Mouse (Mus musculus) kidney, adult 10 weeks (tissue): ENCODE results near the gene Ndufv1. TPM values are rescaled to one million over a fixed set of nuclear protein-coding genes. Genes with fewer than 3 reads are reported as not detected.

ENCODE experiments used
- polyA plus RNA-seq: library from polyadenylated mRNA; stranded (reverse); fragments of 350-450 nt; fragmentation: Illumina TruSeq; extraction: RNeasy Lipid Tissue Mini Kit (QIAGEN cat#74804); gene quantifications from one replicate; pipeline ENCODE4 v1.2.3, GENCODE M21; 2014; ENCODE audit warnings: low read depth, low replicate concordance

The Ndufv1 gene
- 9.9 TPM for polyA plus RNA-seq

DNA sequence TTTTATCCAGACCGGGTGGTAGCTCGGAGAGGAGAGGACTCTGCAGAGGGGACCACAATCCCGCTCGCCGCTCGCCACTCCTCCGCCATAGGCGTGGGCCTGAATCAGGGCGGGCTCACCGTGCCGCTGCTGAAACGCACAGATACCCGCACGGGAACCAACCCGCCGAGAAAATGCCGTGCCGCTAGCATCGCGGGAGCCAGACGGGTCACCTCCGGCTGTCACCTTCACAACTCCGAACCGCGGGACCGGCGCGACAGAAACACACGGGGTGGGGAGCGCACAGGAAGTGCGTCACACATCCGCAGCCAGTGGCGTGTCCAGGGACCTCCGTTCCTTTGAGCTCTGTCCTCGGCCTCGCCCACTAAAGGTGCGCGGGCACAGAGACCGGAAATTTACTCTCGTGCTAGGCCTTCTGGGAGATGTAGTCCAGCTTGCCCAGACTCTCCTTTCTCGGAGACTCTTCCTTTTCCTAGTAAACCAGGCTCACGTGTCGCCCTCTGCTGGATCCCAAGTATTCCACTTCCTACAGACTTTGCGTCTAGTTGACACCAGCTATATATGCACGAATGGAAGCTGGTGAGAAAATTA is at the start of gene Ndufv1:
Ndufv1 (minus strand) TSS at position 375 of the 591 bp plus-strand sequence.

DNA sequence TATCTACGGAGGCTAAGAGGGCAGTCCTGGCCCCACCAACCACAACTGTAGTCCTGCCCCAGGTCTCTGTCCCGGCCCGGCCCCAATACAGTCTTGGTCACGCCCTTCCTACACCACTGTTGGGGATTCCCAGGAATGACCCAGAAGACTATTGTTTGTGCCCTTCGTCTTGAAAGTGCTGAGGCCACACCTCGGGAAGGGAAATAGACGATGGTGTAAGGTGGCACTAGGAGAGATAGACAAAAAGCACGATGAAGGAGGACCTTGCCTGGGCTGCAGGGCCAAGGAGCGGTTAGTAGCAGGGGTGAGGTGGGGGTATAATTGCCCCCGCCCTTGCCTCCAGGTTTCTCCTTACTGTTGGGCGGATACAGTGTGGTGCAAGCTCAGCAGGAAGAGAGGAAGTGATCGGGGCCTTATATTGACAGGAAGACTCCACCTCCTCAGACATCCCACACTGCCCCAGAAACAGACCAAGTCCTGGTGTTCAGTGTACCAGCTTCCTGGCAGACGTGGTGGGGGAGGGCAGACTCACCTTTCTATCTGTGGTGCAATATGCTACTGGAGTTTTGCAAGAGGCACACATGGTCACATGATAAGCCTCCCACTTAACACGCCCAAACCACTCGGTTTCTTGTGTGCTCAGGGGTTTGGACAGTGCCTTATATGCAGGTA is 46.6 kb upstream of the Ndufv1 start, which contains the start of gene Gstp3:
Gstp3 (minus strand) TSS at position 501 of the 672 bp plus-strand sequence.

DNA sequence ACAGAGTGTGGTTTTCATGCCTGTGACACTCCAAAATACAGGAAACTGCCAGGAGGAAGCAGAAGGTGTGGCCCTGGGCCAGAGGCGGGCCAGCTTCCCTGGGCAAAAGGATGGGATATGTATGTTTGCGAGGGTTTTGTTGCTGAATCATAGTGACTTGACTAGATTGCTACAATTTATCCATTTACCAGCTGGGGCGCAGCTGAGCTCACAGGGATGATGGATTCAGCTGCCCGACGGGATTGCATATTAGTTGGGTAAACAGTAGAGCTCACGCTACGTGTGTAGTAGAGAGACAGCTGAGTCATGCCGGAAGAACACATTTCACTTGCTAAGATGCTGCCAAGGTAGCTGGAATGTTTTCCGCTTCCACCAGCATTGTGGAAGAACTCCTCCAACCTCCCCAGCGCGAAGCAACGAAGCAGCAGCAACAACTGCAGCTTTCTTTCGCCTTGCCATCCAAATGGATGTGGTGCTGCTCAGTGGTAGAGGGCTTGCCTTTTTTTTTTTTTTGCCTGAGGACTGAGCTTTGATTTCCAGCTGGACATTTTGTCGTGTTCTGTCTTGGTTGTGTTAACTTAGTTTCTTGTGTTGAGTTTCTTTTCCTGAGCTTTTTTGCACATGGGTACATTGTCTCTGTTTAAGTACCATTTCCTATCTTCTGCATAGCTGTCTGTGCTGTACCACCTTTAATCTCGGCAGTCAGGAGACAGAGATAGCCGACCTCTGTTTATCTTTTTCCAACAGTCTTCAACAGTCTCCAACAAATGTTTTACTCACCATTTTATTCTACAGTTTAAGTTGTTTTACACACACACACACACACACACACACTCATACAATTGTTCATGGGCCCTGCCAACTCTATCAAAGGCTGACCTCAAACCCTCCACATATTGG is 33.6 kb upstream of the Ndufv1 start, which contains the start of gene Gstp2:
Gstp2 (minus strand) TSS at position 58 of the 900 bp plus-strand sequence.

DNA sequence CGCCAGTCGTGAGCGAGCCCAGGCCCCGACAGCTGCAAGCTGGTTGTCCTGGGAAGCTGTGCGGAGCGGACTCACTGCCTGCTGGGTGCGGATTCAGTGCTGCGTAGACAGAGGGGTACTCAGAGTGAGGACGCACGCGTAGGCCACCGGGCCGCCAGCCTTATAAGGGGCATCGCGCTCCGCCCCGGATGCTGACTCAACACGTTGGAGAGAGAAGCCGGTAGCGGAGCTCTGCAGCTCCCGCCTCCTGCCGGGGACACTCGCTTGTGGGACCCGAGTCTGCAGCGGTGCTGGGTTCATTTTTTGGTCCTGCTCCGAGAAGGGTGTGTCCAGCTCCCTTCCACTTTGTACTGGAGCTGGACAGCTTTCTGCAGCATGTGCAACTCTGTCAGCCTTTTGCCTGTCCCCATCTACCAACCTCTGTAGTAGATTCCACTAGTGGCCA is 25.2 kb upstream of the Ndufv1 start, which contains the start of gene Gstp1:
Gstp1 (minus strand) TSS at position 198 of the 445 bp plus-strand sequence.

DNA sequence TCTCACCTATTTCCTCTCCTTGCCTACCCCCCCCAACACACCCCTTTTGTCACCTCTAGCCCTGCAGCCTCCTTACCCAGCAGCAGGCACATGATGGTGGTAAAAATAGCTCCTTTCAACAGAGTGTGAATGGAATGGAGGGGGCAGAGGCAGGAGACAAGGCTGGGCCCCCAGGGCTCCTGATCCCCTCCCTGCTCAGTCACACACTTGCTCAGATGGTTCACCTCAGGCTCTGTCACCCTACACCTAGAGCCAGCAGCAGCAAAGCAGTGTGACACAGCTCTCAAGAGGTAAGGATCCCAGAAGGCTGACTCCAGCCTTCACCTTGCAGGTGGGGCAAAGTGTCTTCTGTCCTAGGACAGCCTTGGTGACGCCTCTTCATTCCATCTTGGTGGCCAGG is 9.5 kb downstream of the Ndufv1 start, which contains the start of gene Doc2g:
Doc2g (plus strand) TSS at position 202 of the 400 bp plus-strand sequence.

DNA sequence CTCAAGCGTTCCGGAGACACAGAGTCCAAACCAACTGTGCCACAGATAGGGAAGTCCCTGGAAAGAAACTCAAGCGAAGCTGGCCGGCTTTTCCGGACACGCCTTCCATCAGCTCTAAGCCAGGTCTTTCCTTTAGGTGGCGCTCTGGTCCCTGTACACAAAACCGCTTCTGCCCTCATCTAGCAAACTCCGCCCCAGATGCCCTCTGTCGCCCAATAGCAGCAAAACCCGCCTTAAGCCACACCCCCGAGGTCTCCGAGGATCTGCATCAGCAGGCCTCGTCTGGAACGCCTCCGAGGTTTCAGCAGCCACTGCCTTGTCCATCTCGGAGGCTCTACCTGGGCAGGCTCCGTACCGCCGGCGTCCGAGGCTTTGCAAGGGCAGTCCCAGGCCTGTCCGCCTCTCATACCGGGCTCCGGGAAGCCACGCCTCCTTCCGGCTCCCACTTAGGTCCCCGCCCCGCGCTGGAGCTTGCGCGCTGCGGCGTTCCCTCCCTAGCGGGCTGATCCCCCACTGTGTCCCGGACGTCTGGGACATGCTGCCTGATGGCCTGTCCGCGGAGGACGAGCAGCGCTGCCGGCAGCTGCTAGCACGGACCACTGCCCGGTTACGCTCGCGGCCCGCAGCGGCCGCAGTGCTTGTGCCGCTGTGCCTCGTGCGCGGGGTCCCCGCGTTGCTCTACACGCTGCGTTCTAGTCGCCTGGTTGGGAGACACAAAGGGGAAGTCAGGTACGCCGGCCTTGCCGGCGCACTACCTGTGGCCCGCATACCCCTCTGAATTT is 12.3 kb downstream of the Ndufv1 start, which contains the start of the genes Nudt8 and Gm49405:
Nudt8 (plus strand) TSS at position 462 of the 782 bp plus-strand sequence.
Gm49405 (plus strand) TSS at position 508 of the 782 bp plus-strand sequence.

DNA sequence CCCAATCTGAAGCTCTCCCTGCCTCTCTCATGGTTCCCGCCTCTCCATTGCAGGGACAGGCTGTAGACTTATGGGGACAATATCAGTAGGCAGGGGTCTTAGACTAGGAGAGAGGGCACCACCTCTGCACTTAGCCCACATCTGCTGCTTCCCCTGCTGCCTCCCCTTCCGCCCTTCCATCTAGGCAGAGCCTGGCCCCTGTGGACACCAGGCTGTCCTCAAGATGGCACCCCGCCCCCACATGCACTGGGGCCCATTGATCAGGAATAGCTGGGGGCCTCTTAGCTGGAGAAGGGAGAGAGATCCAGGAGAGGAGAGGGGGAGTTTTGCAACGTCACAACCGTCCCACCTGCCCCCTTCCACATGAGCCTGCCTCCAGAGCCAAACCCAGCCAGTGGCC is 20.2 kb downstream of the Ndufv1 start, which contains the start of gene Tbx10:
Tbx10 (plus strand) TSS at position 337 of the 400 bp plus-strand sequence.

DNA sequence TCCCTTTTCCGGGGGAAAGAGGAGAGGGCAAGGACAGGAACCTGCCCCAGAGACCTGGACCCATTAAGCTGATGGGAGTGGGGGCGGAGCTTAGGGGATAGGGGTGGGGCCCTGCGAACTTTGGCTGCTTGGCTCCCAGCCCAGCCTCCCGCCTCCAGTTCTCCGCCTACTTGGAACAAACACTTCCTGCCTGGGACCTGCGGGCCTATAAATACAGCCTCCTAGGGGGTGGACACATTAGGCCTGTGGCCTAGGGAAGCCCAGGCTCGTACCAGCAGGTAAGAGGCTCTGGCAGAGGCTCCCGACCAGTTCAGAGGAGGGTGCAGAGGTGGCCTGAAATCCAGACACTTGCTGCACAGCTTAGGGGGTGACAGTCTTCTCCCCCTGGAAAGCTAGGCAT is 26.3 kb downstream of the Ndufv1 start, which contains the start of gene Acy3:
Acy3 (plus strand) TSS at position 237 of the 400 bp plus-strand sequence.

DNA sequence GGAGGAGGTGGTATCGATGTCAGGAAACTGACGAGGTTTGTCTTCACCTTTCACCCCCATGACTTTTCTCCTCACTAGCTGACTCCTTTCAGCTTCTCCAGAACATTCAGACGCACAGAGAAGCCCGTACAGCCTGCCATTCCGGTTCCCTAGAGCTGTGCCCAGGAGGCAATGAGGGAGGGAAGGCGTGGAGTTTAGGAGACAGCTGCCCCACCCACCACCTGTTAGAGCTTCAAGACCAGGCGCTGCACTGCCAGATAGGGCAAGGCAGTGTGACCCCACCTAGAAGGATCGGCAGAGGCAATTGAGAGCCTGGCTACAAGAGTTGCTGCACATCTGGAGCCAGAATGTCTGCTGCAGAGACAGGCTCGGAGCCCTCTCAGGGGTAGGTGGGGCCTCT is 40.4 kb downstream of the Ndufv1 start, which contains the start of gene Aldh3b2:
Aldh3b2 (plus strand) TSS at position 100 of the 400 bp plus-strand sequence.

DNA sequence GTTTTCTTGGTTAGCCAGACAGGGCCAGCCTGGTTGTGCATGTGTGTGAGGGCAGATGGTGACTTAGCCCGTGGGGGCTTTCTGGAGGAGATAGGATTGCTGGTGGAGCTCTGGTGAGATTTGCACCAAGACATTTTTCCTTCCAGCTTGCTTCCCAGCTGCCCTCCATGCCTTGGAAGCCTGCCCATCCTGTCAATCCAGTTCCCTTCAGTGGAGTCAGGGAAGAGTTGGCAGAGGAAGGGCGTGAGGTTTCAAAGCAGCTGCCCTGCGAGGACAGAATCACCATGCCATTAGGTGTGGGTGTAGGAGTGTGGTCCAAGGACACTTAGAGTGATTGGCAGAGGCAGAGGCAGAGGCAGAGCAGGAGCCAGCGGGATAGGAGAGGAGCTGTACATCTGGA is 54.1 kb downstream of the Ndufv1 start, which contains the start of gene Aldh3b3:
Aldh3b3 (plus strand) TSS at position 176 of the 400 bp plus-strand sequence.

Other genes starting within 250 kb of the Ndufv1 start
- 117 TPM for gene Kmt5b, start 245.4 kb downstream of the Ndufv1 start, polyA plus RNA-seq
- gene Chka, start 161.0 kb downstream of the Ndufv1 start, polyA plus RNA-seq, result 78.9 TPM
- not detected for gene Tcirg1, start 105.7 kb downstream of the Ndufv1 start, polyA plus RNA-seq
- gene Ndufs8, start 100.0 kb downstream of the Ndufv1 start, polyA plus RNA-seq, result 4.6 TPM
- gene Aldh3b1, start 83.0 kb downstream of the Ndufv1 start, polyA plus RNA-seq, result 0.53 TPM
- not detected for gene Unc93b1, start 77.6 kb downstream of the Ndufv1 start, polyA plus RNA-seq
- gene Aldh3b3, start 54.2 kb downstream of the Ndufv1 start, polyA plus RNA-seq, result 0.36 TPM
- not detected for gene Aldh3b2, start 40.5 kb downstream of the Ndufv1 start, polyA plus RNA-seq
- gene Acy3, start 26.2 kb downstream of the Ndufv1 start, polyA plus RNA-seq, result 47.4 TPM
- gene Tbx10, start 20.1 kb downstream of the Ndufv1 start, polyA plus RNA-seq, result not detected
- 0.65 TPM for gene Nudt8, start 12.2 kb downstream of the Ndufv1 start, polyA plus RNA-seq
- not detected for gene Gm49405, start 12.2 kb downstream of the Ndufv1 start, polyA plus RNA-seq
- not detected for gene Doc2g, start 9.5 kb downstream of the Ndufv1 start, polyA plus RNA-seq
- gene Gstp1, start 25.2 kb upstream of the Ndufv1 start, polyA plus RNA-seq, result 14.6 TPM
- gene Gstp2, start 33.2 kb upstream of the Ndufv1 start, polyA plus RNA-seq, result 10.1 TPM
- not detected for gene Gstp3, start 46.8 kb upstream of the Ndufv1 start, polyA plus RNA-seq
- gene Cabp2, start 68.8 kb upstream of the Ndufv1 start, polyA plus RNA-seq, result not detected
- gene Cdk2ap2, start 84.4 kb upstream of the Ndufv1 start, polyA plus RNA-seq, result 0.73 TPM
- gene Pitpnm1, start 87.2 kb upstream of the Ndufv1 start, polyA plus RNA-seq, result 0.20 TPM
- gene Aip, start 113.1 kb upstream of the Ndufv1 start, polyA plus RNA-seq, result 1.3 TPM
- not detected for gene Gpr152, start 127.0 kb upstream of the Ndufv1 start, polyA plus RNA-seq
- gene Cabp4, start 131.2 kb upstream of the Ndufv1 start, polyA plus RNA-seq, result not detected
- gene Coro1b, start 135.8 kb upstream of the Ndufv1 start, polyA plus RNA-seq, result 9.0 TPM
- gene Ptprcap, start 140.8 kb upstream of the Ndufv1 start, polyA plus RNA-seq, result 2.3 TPM
- gene Rps6kb2, start 150.5 kb upstream of the Ndufv1 start, polyA plus RNA-seq, result 2.2 TPM
- 0.49 TPM for gene Carns1, start 162.7 kb upstream of the Ndufv1 start, polyA plus RNA-seq
- not detected for gene Tbc1d10c, start 178.5 kb upstream of the Ndufv1 start, polyA plus RNA-seq
- 97.3 TPM for gene Ppp1ca, start 179.3 kb upstream of the Ndufv1 start, polyA plus RNA-seq
- gene Rad9a, start 188.9 kb upstream of the Ndufv1 start, polyA plus RNA-seq, result 1.5 TPM
- 0.16 TPM for gene Clcf1, start 201.4 kb upstream of the Ndufv1 start, polyA plus RNA-seq
- not detected for gene AC109138.7, start 201.6 kb upstream of the Ndufv1 start, polyA plus RNA-seq
- gene Pold4, start 219.1 kb upstream of the Ndufv1 start, polyA plus RNA-seq, result not detected